Mouse (Mus musculus) lung, embryonic 16.5 days (tissue): ENCODE measurements around the gene Slc10a4. TPM values are rescaled to one million over a fixed set of nuclear protein-coding genes. Genes with fewer than 3 reads are reported as not detected.
"Not testable (repeated sequence)": the region's sequence is repeated elsewhere in the genome, so short reads cannot be mapped to it uniquely, and the experiment has no call there.

Source experiments
- ATAC-seq: fragments of 200-750 bp; cut with Nextera tagmentation; 2 replicates; pipeline ENCODE4 v1.8.0; 2017; ENCODE audit warnings: low read depth, mild to moderate bottlenecking, moderate library complexity
- H3K27ac ChIP-seq: fragments of 300-500 bp; sonication (generic); 2 replicates; pipeline ENCODE4 v1.5.1; 2014; ENCODE audit warnings: mild to moderate bottlenecking, control low read depth, low read length
- H3K27me3 ChIP-seq: fragments of 300-500 bp; sonication (generic); 2 replicates; pipeline ENCODE4 v1.6.1; 2014; ENCODE audit warnings: low read depth, low read length, mixed read lengths; ENCODE audit not compliant: control insufficient read depth, insufficient read depth
- H3K36me3 ChIP-seq: fragments of 300-500 bp; sonication (generic); 2 replicates; pipeline ENCODE4 v1.6.1; 2014; ENCODE audit warnings: low read length; ENCODE audit not compliant: control insufficient read depth, insufficient read depth
- H3K4me1 ChIP-seq: fragments of 300-500 bp; sonication (generic); replicated peaks from 2 replicates; pipeline ENCODE4 v1.6.1; 2014; ENCODE audit warnings: low read length, mixed read lengths; ENCODE audit not compliant: control insufficient read depth, insufficient read depth
- H3K4me2 ChIP-seq: fragments of 300-500 bp; sonication (generic); 2 replicates; pipeline ENCODE4 v1.6.1; 2014; ENCODE audit warnings: low read depth, low read length, control low read depth
- H3K4me3 ChIP-seq: fragments of 300-500 bp; sonication (generic); 2 replicates; pipeline ENCODE4 v1.5.1; 2014; ENCODE audit warnings: mild to moderate bottlenecking, low read length, control low read depth
- H3K9ac ChIP-seq: fragments of 300-500 bp; sonication (generic); 2 replicates; pipeline ENCODE4 v1.6.1; 2014; ENCODE audit warnings: low read length, control low read depth
- H3K9me3 ChIP-seq: fragments of 300-500 bp; sonication (generic); 2 replicates; pipeline ENCODE4 v1.6.1; 2016; ENCODE audit warnings: low read length; ENCODE audit not compliant: control insufficient read depth
- WGBS: fragments of 180-500 bp; shearing (Covaris S2); extraction: QIAGEN DNeasy Blood & Tissue Kit; methylation state at CpG from one replicate; pipeline ENCODE4 v1.1.7; 2014; 5-methylcytosine and 5-hydroxymethylcytosine counted together
- polyA plus RNA-seq: library from polyadenylated mRNA; unstranded; fragments of >200 nt; fragmentation: Nextera tagmentation; extraction: Ambion mirVana; gene quantifications from 2 replicates; pipeline ENCODE4 v1.2.1, GENCODE M21; 2015

Slc10a4 gene
- polyA plus RNA-seq, 1 experiment from 2014 or later: 1.1 TPM

GRCm38 (mm10) chr5:73008230-73008629 is 1.5 kb downstream of the Slc10a4 start:
- 34% methylated on average over 8 of the region's 8 CpGs for WGBS
- H3K27ac ChIP-seq, H3K4me3 ChIP-seq, H3K4me2 ChIP-seq, H3K36me3 ChIP-seq, ATAC-seq, H3K9me3 ChIP-seq, H3K4me1 ChIP-seq, H3K9ac ChIP-seq: not testable (repeated sequence)
- peaks cover 31% of the 10 kb centered on the region for H3K27me3 ChIP-seq

DNA sequence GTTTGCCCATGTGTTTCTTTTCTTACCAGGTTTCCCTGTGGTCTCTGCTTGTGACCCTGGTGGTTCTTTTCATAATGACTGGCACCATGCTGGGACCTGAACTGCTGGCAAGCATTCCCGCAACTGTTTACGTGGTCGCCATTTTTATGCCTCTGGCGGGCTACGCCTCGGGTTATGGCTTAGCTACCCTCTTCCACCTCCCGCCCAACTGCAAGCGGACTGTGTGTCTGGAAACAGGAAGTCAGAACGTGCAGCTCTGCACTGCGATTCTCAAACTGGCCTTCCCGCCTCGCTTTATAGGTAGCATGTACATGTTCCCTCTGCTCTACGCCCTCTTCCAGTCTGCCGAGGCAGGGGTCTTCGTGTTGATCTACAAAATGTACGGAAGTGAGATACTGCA is 5.1 kb downstream of the Slc10a4 start:
- not testable (repeated sequence) for H3K9ac ChIP-seq, H3K4me3 ChIP-seq, H3K4me2 ChIP-seq, H3K36me3 ChIP-seq, ATAC-seq, H3K9me3 ChIP-seq, H3K27ac ChIP-seq, H3K4me1 ChIP-seq
- WGBS: 87% methylated on average over 14 of the region's 16 CpGs
- peaks cover 33% of the 10 kb centered on the region for H3K27me3 ChIP-seq

DNA sequence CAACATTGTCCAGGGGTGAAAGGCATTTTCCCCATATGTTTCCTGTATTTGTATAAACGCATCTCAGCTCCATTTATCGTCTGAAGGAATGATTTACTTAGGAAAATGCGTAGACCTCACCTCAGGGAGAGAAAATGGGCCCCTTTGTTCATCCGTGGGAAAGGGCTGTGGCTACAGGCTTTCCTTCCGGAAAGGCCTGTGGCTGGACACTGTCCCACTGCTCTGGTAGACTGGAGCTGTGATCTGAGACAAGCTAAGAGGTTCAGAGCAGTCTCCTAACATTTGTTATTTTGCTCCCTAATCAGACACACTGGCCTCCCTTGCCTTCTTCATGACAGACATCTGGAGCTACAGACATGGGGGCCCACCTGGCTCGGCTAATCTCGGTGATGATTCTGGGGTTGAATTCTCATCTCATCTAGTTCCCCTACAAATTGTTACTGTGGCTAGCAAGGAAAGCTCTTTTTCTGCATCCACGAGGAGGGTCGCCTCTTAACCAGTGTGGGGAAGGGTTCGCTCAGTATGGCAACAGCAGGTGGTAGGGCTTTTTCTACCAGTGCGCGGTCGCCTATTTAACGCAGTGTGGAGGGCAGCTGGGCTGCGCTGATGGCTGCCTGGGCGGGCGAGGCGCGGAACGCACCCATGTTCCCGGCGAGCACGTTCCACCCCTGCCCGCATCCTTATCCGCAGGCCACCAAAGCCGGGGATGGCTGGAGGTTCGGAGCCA is 6.4 kb downstream of the Slc10a4 start:
- H3K27ac ChIP-seq, H3K9me3 ChIP-seq, H3K36me3 ChIP-seq, H3K9ac ChIP-seq, H3K4me1 ChIP-seq: not testable (repeated sequence)
- Histone ChIP-seq H3K4me3 (peak overlapping the region; percentile 44), H3K27me3 (peaks cover 21% of the 10 kb centered on the region), H3K4me2 (peak overlapping the region; percentile 63)
- WGBS: 20% methylated on average over 19 of the region's 27 CpGs
- ATAC-seq: peak; percentile 47; the same call in 1 of the 2 replicates

DNA sequence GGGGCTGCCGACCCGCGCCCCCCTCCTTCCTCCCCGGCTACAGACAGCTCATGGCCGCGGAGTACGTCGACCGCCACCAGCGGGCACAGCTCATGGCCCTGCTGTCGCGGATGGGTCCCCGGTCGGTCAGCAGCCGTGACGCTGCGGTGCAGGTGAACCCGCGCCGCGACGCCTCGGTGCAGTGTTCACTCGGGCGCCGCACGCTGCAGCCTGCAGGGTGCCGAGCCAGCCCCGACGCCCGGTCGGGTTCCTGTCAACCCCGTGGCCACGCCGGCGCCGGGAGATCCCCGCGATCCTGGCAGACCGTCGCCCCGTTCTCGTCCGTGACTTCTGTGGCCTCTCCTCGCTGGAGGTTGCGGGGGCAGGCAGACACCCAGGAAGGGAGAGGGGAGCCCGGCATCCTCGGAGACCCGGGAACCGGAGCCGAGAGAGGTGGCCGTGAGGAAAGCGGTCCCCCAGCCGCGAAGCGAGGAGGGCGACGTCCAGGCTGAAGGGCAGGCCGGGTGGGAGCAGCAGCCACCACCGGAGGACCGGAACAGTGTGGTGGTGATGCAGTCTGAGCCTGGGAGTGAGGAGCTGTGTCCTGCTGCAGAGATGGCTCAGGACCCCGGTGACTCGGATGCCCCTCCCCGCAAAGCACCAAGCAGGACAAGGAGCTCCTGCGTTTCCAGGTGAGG is 7.1 kb downstream of the Slc10a4 start:
- H3K27ac ChIP-seq, H3K4me1 ChIP-seq, H3K9me3 ChIP-seq, H3K36me3 ChIP-seq: not testable (repeated sequence)
- Histone ChIP-seq H3K4me3 (peak overlapping the region; percentile 44), H3K27me3 (peaks cover 16% of the 10 kb centered on the region), H3K4me2 (peak overlapping the region; percentile 63), H3K9ac (peak overlapping the region; percentile 49)
- peak; percentile 43; the same call in 1 of the 2 replicates for ATAC-seq
- WGBS: under 1% methylated on average over 42 of the region's 65 CpGs

GRCm38 (mm10) chr5:73014745-73015144 is 8.1 kb downstream of the Slc10a4 start:
- no peak overlapping the region for H3K27ac ChIP-seq

GRCm38 (mm10) chr5:73023801-73024200 is 17.1 kb downstream of the Slc10a4 start:
- H3K36me3 ChIP-seq: 0 out of 2 replicates have a peak, but pooled peaks cover 3% of the 10 kb centered on the region
- 88% methylated on average over 13 of the region's 13 CpGs for WGBS
- H3K9me3 ChIP-seq: no peaks in the 10 kb centered on the region

More at GRCm38 (mm10) chr5:73014745-73015144, 8.1 kb downstream of the Slc10a4 start:
- no peaks in the 10 kb centered on the region for H3K36me3 ChIP-seq
- H3K27me3 ChIP-seq: peaks cover 16% of the 10 kb centered on the region
- no peaks in the 10 kb centered on the region for H3K9me3 ChIP-seq
- H3K4me1 ChIP-seq: peaks cover 5% of the 10 kb centered on the region
- WGBS: 43% methylated on average over 9 of the region's 9 CpGs
- no peak overlapping the region for H3K9ac ChIP-seq
- no peak overlapping the region for H3K4me2 ChIP-seq
- no peak overlapping the region for H3K4me3 ChIP-seq
- no peak for ATAC-seq

DNA sequence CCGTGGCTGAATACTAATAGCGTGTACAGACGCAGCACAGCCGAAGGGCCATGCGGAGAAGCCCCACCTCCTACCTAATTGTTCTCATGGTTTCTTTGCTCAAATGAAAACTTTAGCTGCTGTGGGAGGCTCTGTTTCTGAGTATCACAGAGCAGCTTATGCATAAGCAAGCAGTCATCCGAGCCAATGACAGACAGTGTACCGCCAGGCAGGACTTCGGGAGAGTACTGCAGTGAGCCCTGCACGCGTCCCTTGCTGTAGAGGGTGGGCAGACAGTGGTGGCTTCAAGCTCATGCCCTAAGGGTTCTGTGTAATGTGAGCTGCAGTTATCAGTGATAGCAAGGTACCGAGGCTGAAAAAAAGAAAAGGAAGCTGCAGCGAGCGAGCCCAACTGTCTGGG is 22.0 kb downstream of the Slc10a4 start:
- Histone ChIP-seq H3K27me3 (no peaks in the 10 kb centered on the region), H3K4me1 (no peaks in the 10 kb centered on the region), H3K4me3 (no peak overlapping the region), H3K9ac (no peak overlapping the region), H3K27ac (no peak overlapping the region), H3K9me3 (no peaks in the 10 kb centered on the region), H3K36me3 (peaks cover 10% of the 10 kb centered on the region), H3K4me2 (no peak overlapping the region)
- WGBS: 54% methylated on average over 13 of the region's 13 CpGs
- peak; percentile 51; the same call in 1 of the 2 replicates for ATAC-seq

More at GRCm38 (mm10) chr5:73023801-73024200, 17.1 kb downstream of the Slc10a4 start:
- no peak overlapping the region for H3K4me3 ChIP-seq
- H3K9ac ChIP-seq: no peak overlapping the region
- ATAC-seq: no peak
- no peak overlapping the region for H3K27ac ChIP-seq
- H3K27me3 ChIP-seq: no peaks in the 10 kb centered on the region
- no peaks in the 10 kb centered on the region for H3K4me1 ChIP-seq
- H3K4me2 ChIP-seq: no peak overlapping the region

DNA sequence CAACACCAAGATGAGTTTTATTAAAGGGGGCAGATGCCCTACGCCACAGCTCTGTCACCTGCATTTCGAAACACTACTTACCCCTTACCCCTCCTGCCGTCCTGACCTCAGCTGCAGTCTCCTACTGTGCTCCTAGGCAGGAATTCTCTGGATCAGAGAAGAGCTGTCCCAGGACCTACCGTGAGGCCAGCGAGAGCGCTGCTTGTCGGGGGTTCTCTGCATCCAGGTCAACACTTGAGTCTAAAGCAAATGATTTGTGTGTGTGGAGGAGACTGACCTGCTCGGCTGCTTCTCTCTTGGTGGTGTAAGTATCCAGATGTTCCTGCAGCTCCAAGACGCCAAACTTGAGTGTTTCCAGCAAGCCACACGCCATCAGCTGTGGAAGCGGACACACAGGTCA is 25.8 kb downstream of the Slc10a4 start:
- 73% methylated on average over 11 of the region's 11 CpGs for WGBS
- H3K27ac ChIP-seq: no peak overlapping the region
- no peaks in the 10 kb centered on the region for H3K9me3 ChIP-seq
- H3K4me3 ChIP-seq: no peak overlapping the region
- no peak overlapping the region for H3K9ac ChIP-seq
- ATAC-seq: no peak
- peaks cover 18% of the 10 kb centered on the region for H3K36me3 ChIP-seq
- no peaks in the 10 kb centered on the region for H3K4me1 ChIP-seq
- H3K27me3 ChIP-seq: no peaks in the 10 kb centered on the region
- no peak overlapping the region for H3K4me2 ChIP-seq

GRCm38 (mm10) chr5:73044055-73044454 is 37.4 kb downstream of the Slc10a4 start:
- no peaks in the 10 kb centered on the region for H3K9me3 ChIP-seq
- no peak overlapping the region for H3K4me2 ChIP-seq
- H3K36me3 ChIP-seq: peaks cover 14% of the 10 kb centered on the region
- no peak overlapping the region for H3K4me3 ChIP-seq
- no peak overlapping the region for H3K9ac ChIP-seq
- no peaks in the 10 kb centered on the region for H3K27me3 ChIP-seq
- no peak overlapping the region for H3K27ac ChIP-seq
- no peak for ATAC-seq
- H3K4me1 ChIP-seq: no peaks in the 10 kb centered on the region
- WGBS: 92% methylated on average over 2 of the region's 2 CpGs
